Mouse (Mus musculus) Muller cell, postnatal 12 days (primary cell): ENCODE data around the gene Nenf.

ENCODE experiments used
- DNase-seq: peaks from one replicate; pipeline ENCODE4 v3.0.0-alpha.2; 2015; ENCODE audit errors: inconsistent ontology term

Nenf gene

GRCm38 (mm10) chr1:191317591-191318196 is at the start of gene Nenf:
Nenf (minus strand) TSS chr1:191318194.
- peak; percentile 82 for DNase-seq

- no peak for DNase-seq
Observed at GRCm38 (mm10) chr1:191364477-191364876, 46.5 kb upstream of the Nenf start.

GRCm38 (mm10) chr1:191362412-191362811 is 44.4 kb upstream of the Nenf start:
- DNase-seq: no peak

- peak; percentile 30 for DNase-seq
Observed at GRCm38 (mm10) chr1:191359478-191359877, 41.5 kb upstream of the Nenf start.

GRCm38 (mm10) chr1:191356936-191357335 is 38.9 kb upstream of the Nenf start:
- no peak for DNase-seq

GRCm38 (mm10) chr1:191353836-191354235 is 35.8 kb upstream of the Nenf start:
- no peak for DNase-seq

GRCm38 (mm10) chr1:191352786-191353488 is 34.9 kb upstream of the Nenf start:
- DNase-seq: peak; percentile 39

- DNase-seq: no peak
Observed at GRCm38 (mm10) chr1:191350355-191350754, 32.4 kb upstream of the Nenf start.

- no peak for DNase-seq
Observed at GRCm38 (mm10) chr1:191349486-191350037, 31.6 kb upstream of the Nenf start.

- no peak for DNase-seq
Observed at GRCm38 (mm10) chr1:191348996-191349395, 31.0 kb upstream of the Nenf start.

- no peak for DNase-seq
Observed at GRCm38 (mm10) chr1:191348592-191348991, 30.6 kb upstream of the Nenf start.

- DNase-seq: no peak
Observed at GRCm38 (mm10) chr1:191347602-191348001, 29.6 kb upstream of the Nenf start.

GRCm38 (mm10) chr1:191340530-191340929 is 22.5 kb upstream of the Nenf start:
- DNase-seq: no peak

- DNase-seq: no peak
Observed at GRCm38 (mm10) chr1:191339876-191340275, 21.9 kb upstream of the Nenf start.

GRCm38 (mm10) chr1:191334500-191334899 is 16.5 kb upstream of the Nenf start:
- DNase-seq: no peak

GRCm38 (mm10) chr1:191330356-191330755 is 12.4 kb upstream of the Nenf start:
- no peak for DNase-seq

- no peak for DNase-seq
Observed at GRCm38 (mm10) chr1:191328019-191328441, 10.0 kb upstream of the Nenf start.

- DNase-seq: no peak
Observed at GRCm38 (mm10) chr1:191327258-191327657, 9.3 kb upstream of the Nenf start.

GRCm38 (mm10) chr1:191326233-191326882 is 8.4 kb upstream of the Nenf start:
- peak; percentile 66 for DNase-seq

- DNase-seq: peak; percentile 95
Observed at GRCm38 (mm10) chr1:191325726-191326232, 7.8 kb upstream of the Nenf start, which contains the start of gene Tmem206. Tmem206 (plus strand) TSS chr1:191325912.

GRCm38 (mm10) chr1:191324733-191325590 is 7.0 kb upstream of the Nenf start:
- DNase-seq: no peak
